Mouse (Mus musculus) forebrain, postnatal 0 days (tissue): ENCODE data around the gene Uqcc2. TPM values are rescaled to one million over a fixed set of nuclear protein-coding genes. Genes with fewer than 3 reads are reported as not detected.

Experiments
- ATAC-seq: fragments of 200-750 bp; cut with Nextera tagmentation; 2 replicates; pipeline ENCODE4 v1.8.0; 2017; ENCODE audit warnings: mild to moderate bottlenecking, moderate library complexity
- DNase-seq: peaks from one replicate; pipeline ENCODE4 v3.0.0-alpha.2; 2015
- H3K27ac ChIP-seq: fragments of 300-500 bp; sonication (generic); 2 replicates; pipeline ENCODE4 v1.5.1; 2014; ENCODE audit warnings: low read depth, mild to moderate bottlenecking, antibody characterized with exemption, low read length, moderate library complexity, mixed read lengths
- H3K27me3 ChIP-seq: fragments of 300-500 bp; sonication (generic); 2 replicates; pipeline ENCODE4 v1.6.1; 2014; ENCODE audit warnings: mild to moderate bottlenecking, low read length, mixed read lengths; ENCODE audit not compliant: insufficient read depth
- H3K36me3 ChIP-seq: fragments of 300-500 bp; sonication (generic); 2 replicates; pipeline ENCODE4 v1.6.1; 2014; ENCODE audit warnings: mild to moderate bottlenecking, moderate library complexity; ENCODE audit not compliant: insufficient read depth
- H3K4me1 ChIP-seq: fragments of 300-500 bp; sonication (generic); 2 replicates; pipeline ENCODE4 v1.6.1; 2014; ENCODE audit warnings: antibody characterized with exemption; ENCODE audit not compliant: insufficient read depth
- H3K4me2 ChIP-seq: fragments of 300-500 bp; sonication (generic); 2 replicates; pipeline ENCODE4 v1.6.1; 2014; ENCODE audit warnings: low read depth, mild to moderate bottlenecking, moderate library complexity
- H3K4me3 ChIP-seq: fragments of 300-500 bp; sonication (generic); 2 replicates; pipeline ENCODE4 v1.5.1; 2014; ENCODE audit warnings: low read depth, low read length, mixed read lengths
- H3K9ac ChIP-seq: fragments of 300-500 bp; sonication (generic); 2 replicates; pipeline ENCODE4 v1.6.1; 2014; ENCODE audit warnings: mild to moderate bottlenecking
- H3K9me3 ChIP-seq: fragments of 300-500 bp; sonication (generic); 2 replicates; pipeline ENCODE4 v1.6.1; 2016; ENCODE audit warnings: low read length
- CTCF ChIP-seq: sonication (generic); IDR thresholded peaks from 2 replicates; pipeline ENCODE4 v1.5.1; 2016; ENCODE audit warnings: antibody characterized with exemption, control low read depth, low read depth
- WGBS: fragments of 180-500 bp; shearing (Covaris S2); extraction: QIAGEN DNeasy Blood & Tissue Kit; methylation state at CpG from one replicate; pipeline ENCODE4 v1.1.7; 2014; 5-methylcytosine and 5-hydroxymethylcytosine counted together
- polyA plus RNA-seq: library from polyadenylated mRNA; unstranded; fragments of >200 nt; fragmentation: Nextera tagmentation; extraction: Ambion mirVana; gene quantifications from 2 replicates; pipeline ENCODE4 v1.2.1, GENCODE M21; 2015
- total RNA-seq: library from RNA; depleted of rRNA; stranded (reverse); fragments of >200 nt; gene quantifications from 2 replicates; pipeline ENCODE4 v1.2.3, GENCODE M21; 2014

Gene Uqcc2
- total and polyA plus RNA-seq, 2 experiments from 2014 or later: 214 to 388 TPM

GRCm38 (mm10) chr17:27176287-27176686 is 42.6 kb upstream of the Uqcc2 start:
- DNase-seq: no peak
- Histone ChIP-seq H3K27ac (no peak overlapping the region), H3K4me1 (no peaks in the 10 kb centered on the region), H3K9ac (no peak overlapping the region), H3K4me3 (no peak overlapping the region), H3K27me3 (no peaks in the 10 kb centered on the region), H3K4me2 (no peak overlapping the region), H3K9me3 (no peaks in the 10 kb centered on the region), H3K36me3 (no peaks in the 10 kb centered on the region)
- 79% methylated on average over 3 of the region's 3 CpGs for WGBS
- TF ChIP-seq CTCF: no peak
- ATAC-seq: no peak

- H3K27ac ChIP-seq: no peak overlapping the region
- H3K4me2 ChIP-seq: no peak overlapping the region
- H3K36me3 ChIP-seq: no peaks in the 10 kb centered on the region
- no peak overlapping the region for H3K4me3 ChIP-seq
- H3K27me3 ChIP-seq: no peaks in the 10 kb centered on the region
- no peak for DNase-seq
- no peak for ATAC-seq
- H3K4me1 ChIP-seq: no peaks in the 10 kb centered on the region
- WGBS: 18% methylated on average over 14 of the region's 14 CpGs
- H3K9me3 ChIP-seq: no peaks in the 10 kb centered on the region
- TF ChIP-seq CTCF: no peak
- no peak overlapping the region for H3K9ac ChIP-seq
Measured at GRCm38 (mm10) chr17:27175196-27175874, 41.6 kb upstream of the Uqcc2 start.

- DNase-seq: no peak
Measured at GRCm38 (mm10) chr17:27173715-27174114, 40.0 kb upstream of the Uqcc2 start.

GRCm38 (mm10) chr17:27172459-27172858 is 38.7 kb upstream of the Uqcc2 start:
- H3K4me2 ChIP-seq: no peak overlapping the region
- H3K9me3 ChIP-seq: no peaks in the 10 kb centered on the region
- H3K4me1 ChIP-seq: no peaks in the 10 kb centered on the region
- H3K27ac ChIP-seq: no peak overlapping the region
- H3K9ac ChIP-seq: no peak overlapping the region
- H3K4me3 ChIP-seq: no peak overlapping the region
- ATAC-seq: no peak
- no peaks in the 10 kb centered on the region for H3K27me3 ChIP-seq
- WGBS: 80% methylated on average over 9 of the region's 9 CpGs
- TF ChIP-seq CTCF: no peak
- DNase-seq: no peak
- H3K36me3 ChIP-seq: no peaks in the 10 kb centered on the region

More at GRCm38 (mm10) chr17:27173715-27174114, 40.0 kb upstream of the Uqcc2 start:
- H3K27ac ChIP-seq: no peak overlapping the region
- TF ChIP-seq CTCF: no peak
- H3K36me3 ChIP-seq: no peaks in the 10 kb centered on the region
- no peak overlapping the region for H3K4me3 ChIP-seq
- 58% methylated on average over 3 of the region's 3 CpGs for WGBS
- H3K27me3 ChIP-seq: no peaks in the 10 kb centered on the region
- H3K9me3 ChIP-seq: no peaks in the 10 kb centered on the region
- no peak overlapping the region for H3K4me2 ChIP-seq
- no peak overlapping the region for H3K9ac ChIP-seq
- no peaks in the 10 kb centered on the region for H3K4me1 ChIP-seq
- no peak for ATAC-seq

- Histone ChIP-seq H3K4me1 (no peaks in the 10 kb centered on the region), H3K27me3 (no peaks in the 10 kb centered on the region), H3K27ac (no peak overlapping the region), H3K4me2 (no peak overlapping the region), H3K36me3 (no peaks in the 10 kb centered on the region), H3K9me3 (no peaks in the 10 kb centered on the region), H3K4me3 (no peak overlapping the region), H3K9ac (no peak overlapping the region)
- ATAC-seq (no peak), DNase-seq (no peak)
- WGBS: 81% methylated on average over 5 of the region's 5 CpGs
- TF ChIP-seq CTCF: no peak
Measured at GRCm38 (mm10) chr17:27171121-27171520, 37.4 kb upstream of the Uqcc2 start.

GRCm38 (mm10) chr17:27169952-27170695 is 36.4 kb upstream of the Uqcc2 start:
- Histone ChIP-seq H3K4me2 (no peak overlapping the region), H3K27ac (no peak overlapping the region), H3K9me3 (no peaks in the 10 kb centered on the region), H3K36me3 (no peaks in the 10 kb centered on the region), H3K27me3 (no peaks in the 10 kb centered on the region), H3K4me1 (no peaks in the 10 kb centered on the region), H3K4me3 (no peak overlapping the region), H3K9ac (no peak overlapping the region)
- 79% methylated on average over 11 of the region's 11 CpGs for WGBS
- no peak for ATAC-seq
- no peak for DNase-seq
- TF ChIP-seq CTCF: no peak

GRCm38 (mm10) chr17:27168569-27168968 is 34.9 kb upstream of the Uqcc2 start:
- Histone ChIP-seq H3K27ac (no peak overlapping the region), H3K4me2 (no peak overlapping the region), H3K4me1 (no peaks in the 10 kb centered on the region), H3K9ac (no peak overlapping the region), H3K36me3 (no peaks in the 10 kb centered on the region), H3K9me3 (no peaks in the 10 kb centered on the region), H3K4me3 (no peak overlapping the region), H3K27me3 (no peaks in the 10 kb centered on the region)
- no peak for ATAC-seq
- no peak for DNase-seq
- 98% methylated on average over 4 of the region's 4 CpGs for WGBS
- TF ChIP-seq CTCF: no peak
